In the genomic region with DNA sequence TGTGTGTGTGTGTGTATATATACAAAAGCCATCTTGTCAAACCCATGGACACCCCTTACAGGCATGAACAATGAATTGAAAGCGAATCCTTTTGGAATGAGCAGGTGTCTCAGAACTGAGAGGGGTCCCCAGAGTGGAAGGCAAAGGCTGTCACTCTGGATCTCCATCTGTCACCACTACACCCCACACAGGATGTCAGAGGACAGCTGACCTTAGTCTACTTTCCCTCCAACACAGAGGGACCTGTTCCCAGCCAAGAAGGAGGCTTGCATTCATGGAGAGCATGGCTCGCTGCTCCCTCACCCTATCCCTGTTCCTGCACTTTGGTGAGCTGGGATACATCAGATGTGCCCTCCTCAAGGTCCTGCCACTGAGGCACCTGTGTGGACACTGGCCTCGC, we compare ENCODE assay signal across 22 mouse cellular contexts. TPM values are rescaled to one million over a fixed set of nuclear protein-coding genes. Genes with fewer than 3 reads are reported as not detected.
DNase-seq lines count a peak whose midpoint lies in the region; ATAC-seq and TF ChIP-seq lines count a peak whose summit lies in the region.
"Had no signal": no experiment of that assay in that cellular context is flagged by ENCODE, and none has a peak within 500 bp of the region (broad histone marks: within the 10 kb centered on the region; RNA-seq: fewer than 3 reads in every experiment).

No protein-coding gene starts in this region.

- H3K36me3 ChIP-seq in forebrain, embryonic 10.5 days (replicated peaks) = no peaks in the 10 kb centered on the region
- no peaks in the 10 kb centered on the region for H3K36me3 ChIP-seq in forebrain, embryonic 14.5 days (ENCODE audit: control insufficient read depth, insufficient read depth, low read length)
- no peaks in the 10 kb centered on the region for H3K36me3 ChIP-seq in midbrain, embryonic 11.5 days (ENCODE audit: control insufficient read depth, insufficient read depth, low read length)
- 0 out of 2 replicates have a peak, but pooled peaks cover 7% of the 10 kb centered on the region for H3K36me3 ChIP-seq in midbrain, embryonic 13.5 days
- no peaks in the 10 kb centered on the region; the same call in 1 of the 2 replicates for H3K36me3 ChIP-seq in hindbrain, embryonic 14.5 days (replicated peaks; ENCODE audit: control insufficient read depth, insufficient read depth)
- no peaks in the 10 kb centered on the region for H3K36me3 ChIP-seq in intestine, embryonic 16.5 days (ENCODE audit: control insufficient read depth, insufficient read depth, low read length)
- H3K36me3 ChIP-seq in kidney, adult 2 months (ENCODE audit: control insufficient read depth, insufficient read depth, low read length) = no peaks in the 10 kb centered on the region
- H3K36me3 ChIP-seq: heart, embryonic 10.5 days; intestine, embryonic 15.5 days; limb, embryonic 15.5 days; stomach, embryonic 15.5 days had no signal

- no peak for TF ChIP-seq POLR2A in kidney, adult 2 months (IDR thresholded peaks at IDR 0.05; ENCODE audit: low read depth, low read length)

- H3K27me3 ChIP-seq in forebrain, embryonic 10.5 days (ENCODE audit: poor library complexity, severe bottlenecking) = no peaks in the 10 kb centered on the region
- no peaks in the 10 kb centered on the region for H3K27me3 ChIP-seq in forebrain, embryonic 14.5 days (replicated peaks; ENCODE audit: control insufficient read depth, insufficient read depth, low read length)
- H3K27me3 ChIP-seq in midbrain, embryonic 11.5 days (ENCODE audit: control insufficient read depth, insufficient read depth, low read length) = no peaks in the 10 kb centered on the region
- H3K27me3 ChIP-seq in midbrain, embryonic 13.5 days = no peaks in the 10 kb centered on the region
- H3K27me3 ChIP-seq in hindbrain, embryonic 14.5 days (ENCODE audit: control insufficient read depth, insufficient read depth, low read length) = no peaks in the 10 kb centered on the region
- H3K27me3 ChIP-seq in intestine, embryonic 16.5 days (replicated peaks; ENCODE audit: control insufficient read depth, insufficient read depth, low read length) = no peaks in the 10 kb centered on the region
- no peaks in the 10 kb centered on the region for H3K27me3 ChIP-seq in kidney, adult 2 months (replicated peaks; ENCODE audit: control insufficient read depth, insufficient read depth, low read length)
- H3K27me3 ChIP-seq: intestine, embryonic 15.5 days; limb, embryonic 15.5 days; neural tube, embryonic 12.5 days; stomach, embryonic 15.5 days had no signal

- H3K4me2 ChIP-seq in forebrain, embryonic 14.5 days (ENCODE audit: low read length) = no peak overlapping the region
- H3K4me2 ChIP-seq in midbrain, embryonic 11.5 days = no peak overlapping the region
- no peak overlapping the region for H3K4me2 ChIP-seq in midbrain, embryonic 13.5 days (replicated peaks)
- no peak overlapping the region for H3K4me2 ChIP-seq in hindbrain, embryonic 14.5 days (replicated peaks)
- no peak overlapping the region for H3K4me2 ChIP-seq in intestine, embryonic 16.5 days (ENCODE audit: low read depth, low read length)
- H3K4me2 ChIP-seq: intestine, embryonic 15.5 days; limb, embryonic 15.5 days; lung, embryonic 14.5 days; neural tube, embryonic 12.5 days; stomach, embryonic 15.5 days had no signal

- H3K4me1 ChIP-seq in forebrain, embryonic 10.5 days = peaks cover 34% of the 10 kb centered on the region
- H3K4me1 ChIP-seq in forebrain, embryonic 14.5 days (ENCODE audit: control insufficient read depth, insufficient read depth, low read length) = no peaks in the 10 kb centered on the region
- H3K4me1 ChIP-seq in midbrain, embryonic 11.5 days (ENCODE audit: control insufficient read depth, insufficient read depth, low read length) = peaks cover 10% of the 10 kb centered on the region
- H3K4me1 ChIP-seq in midbrain, embryonic 13.5 days (replicated peaks) = peaks cover 19% of the 10 kb centered on the region
- peaks cover 13% of the 10 kb centered on the region for H3K4me1 ChIP-seq in hindbrain, embryonic 14.5 days (replicated peaks; ENCODE audit: control insufficient read depth, insufficient read depth, low read length)
- no peaks in the 10 kb centered on the region for H3K4me1 ChIP-seq in intestine, embryonic 16.5 days (ENCODE audit: control insufficient read depth, insufficient read depth, low read length)
- H3K4me1 ChIP-seq in kidney, adult 2 months (ENCODE audit: control insufficient read depth, insufficient read depth, low read length) = no peaks in the 10 kb centered on the region
- H3K4me1 ChIP-seq: heart, embryonic 10.5 days; intestine, embryonic 15.5 days; limb, embryonic 15.5 days; stomach, embryonic 15.5 days had no signal

- 89% methylated on average over 3 of the region's 3 CpGs for WGBS in forebrain, embryonic 10.5 days
- WGBS in forebrain, embryonic 14.5 days = 83% methylated on average over 3 of the region's 3 CpGs
- 84% methylated on average over 3 of the region's 3 CpGs for WGBS in midbrain, embryonic 11.5 days
- WGBS in midbrain, embryonic 13.5 days = 83% methylated on average over 3 of the region's 3 CpGs
- 57% methylated on average over 3 of the region's 3 CpGs for WGBS in hindbrain, embryonic 14.5 days
- 91% methylated on average over 3 of the region's 3 CpGs for WGBS in intestine, embryonic 16.5 days
- 83% methylated on average over 3 of the region's 3 CpGs for WGBS in kidney, adult 2 months

- DNase-seq in forebrain, embryonic 10.5 days (ENCODE audit: extremely low spot score, low spot score) = no peak
- DNase-seq in forebrain, embryonic 14.5 days (ENCODE audit: low spot score) = no peak
- DNase-seq in midbrain, embryonic 11.5 days (ENCODE audit: low spot score, missing footprints) = peak; percentile 60
- DNase-seq in hindbrain, embryonic 14.5 days (ENCODE audit: low spot score) = no peak
- no peak for DNase-seq in kidney, adult 2 months
- DNase-seq: adrenal gland, postnatal 10 days; cerebellum, adult 18-20 months; kidney, postnatal 36 days; left cerebral cortex, postnatal 4 days; lung, embryonic 14.5 days; right cerebral cortex, adult 18-20 months; right cerebral cortex, postnatal 4 days; thymus, postnatal 36 days had no signal

- H3K27ac ChIP-seq in forebrain, embryonic 10.5 days = peak overlapping the region; percentile 51; the same call in 1 of the 2 replicates
- no peak overlapping the region for H3K27ac ChIP-seq in forebrain, embryonic 14.5 days (ENCODE audit: low read depth, low read length)
- H3K27ac ChIP-seq in midbrain, embryonic 11.5 days (ENCODE audit: low read depth, low read length) = no peak overlapping the region
- no peak overlapping the region for H3K27ac ChIP-seq in midbrain, embryonic 13.5 days
- H3K27ac ChIP-seq in hindbrain, embryonic 14.5 days = peak overlapping the region; percentile 38; the same call in 1 of the 2 replicates
- H3K27ac ChIP-seq in intestine, embryonic 16.5 days (ENCODE audit: low read length) = no peak overlapping the region
- H3K27ac ChIP-seq in kidney, adult 2 months (ENCODE audit: insufficient read depth, low read depth, low read length) = no peak overlapping the region
- H3K27ac ChIP-seq: gastrocnemius, adult 2 months; heart, embryonic 10.5 days; intestine, embryonic 15.5 days; limb, embryonic 15.5 days; liver, embryonic 14.5 days; neural tube, embryonic 12.5 days; stomach, embryonic 15.5 days had no signal

- H3K9ac ChIP-seq in forebrain, embryonic 14.5 days (ENCODE audit: low read length) = no peak overlapping the region
- H3K9ac ChIP-seq in midbrain, embryonic 11.5 days (ENCODE audit: low read length) = no peak overlapping the region
- no peak overlapping the region for H3K9ac ChIP-seq in midbrain, embryonic 13.5 days (replicated peaks)
- H3K9ac ChIP-seq in hindbrain, embryonic 14.5 days = no peak overlapping the region
- no peak overlapping the region for H3K9ac ChIP-seq in intestine, embryonic 16.5 days (ENCODE audit: low read depth, low read length)
- H3K9ac ChIP-seq: intestine, embryonic 15.5 days; limb, embryonic 15.5 days; liver, embryonic 14.5 days; lung, embryonic 14.5 days; neural tube, embryonic 12.5 days; stomach, embryonic 15.5 days had no signal

- TF ChIP-seq CTCF in kidney, adult 2 months (conservative IDR thresholded peaks at IDR 0.05; ENCODE audit: insufficient read depth, insufficient read length, low read depth, low read length) = no peak

- no peaks in the 10 kb centered on the region for H3K9me3 ChIP-seq in forebrain, embryonic 10.5 days
- no peaks in the 10 kb centered on the region for H3K9me3 ChIP-seq in forebrain, embryonic 14.5 days (replicated peaks; ENCODE audit: control insufficient read depth, low read length)
- H3K9me3 ChIP-seq in midbrain, embryonic 11.5 days (ENCODE audit: control insufficient read depth, low read length) = no peaks in the 10 kb centered on the region
- no peaks in the 10 kb centered on the region for H3K9me3 ChIP-seq in midbrain, embryonic 13.5 days
- no peaks in the 10 kb centered on the region for H3K9me3 ChIP-seq in hindbrain, embryonic 14.5 days (ENCODE audit: control insufficient read depth, low read length)
- H3K9me3 ChIP-seq in intestine, embryonic 16.5 days (ENCODE audit: control insufficient read depth, low read length) = no peaks in the 10 kb centered on the region
- H3K9me3 ChIP-seq: heart, embryonic 10.5 days; intestine, embryonic 15.5 days; limb, embryonic 15.5 days; neural tube, embryonic 12.5 days; stomach, embryonic 15.5 days had no signal

- no peak for ATAC-seq in forebrain, embryonic 14.5 days
- ATAC-seq in midbrain, embryonic 11.5 days (ENCODE audit: low FRiP score) = peak; percentile 11; the same call in 1 of the 2 replicates
- ATAC-seq in midbrain, embryonic 13.5 days = no peak
- ATAC-seq in hindbrain, embryonic 14.5 days (ENCODE audit: low FRiP score) = no peak
- ATAC-seq in intestine, embryonic 16.5 days = no peak
- ATAC-seq: intestine, embryonic 15.5 days had no signal

- no peak overlapping the region for H3K4me3 ChIP-seq in forebrain, embryonic 10.5 days
- no peak overlapping the region for H3K4me3 ChIP-seq in forebrain, embryonic 14.5 days (ENCODE audit: low read depth, low read length)
- H3K4me3 ChIP-seq in midbrain, embryonic 11.5 days (ENCODE audit: low read depth, low read length) = no peak overlapping the region
- H3K4me3 ChIP-seq in midbrain, embryonic 13.5 days (replicated peaks) = no peak overlapping the region
- no peak overlapping the region for H3K4me3 ChIP-seq in hindbrain, embryonic 14.5 days (replicated peaks; ENCODE audit: low read length)
- H3K4me3 ChIP-seq in intestine, embryonic 16.5 days (ENCODE audit: low read length) = no peak overlapping the region
- H3K4me3 ChIP-seq in kidney, adult 2 months (ENCODE audit: insufficient read depth, low read depth, low read length) = no peak overlapping the region
- H3K4me3 ChIP-seq: gastrocnemius, adult 2 months; heart, embryonic 10.5 days; intestine, embryonic 15.5 days; limb, embryonic 15.5 days; neural tube, embryonic 12.5 days; stomach, embryonic 15.5 days had no signal

RNA-seq across cellular contexts. Expression of a gene that starts 48.0 kb away (rescaled TPM):
- 2.0 and 2.6 TPM in 2 replicates for polyA plus RNA-seq in forebrain, embryonic 10.5 days (2016; fragmentation: Nextera tagmentation; extraction: Ambion mirVana)
- polyA plus RNA-seq in forebrain, embryonic 14.5 days (2014; fragmentation: Nextera tagmentation; extraction: Ambion mirVana) = 28.2 and 32.3 TPM in 2 replicates
- 7.1 and 8.2 TPM in 2 replicates for polyA plus RNA-seq in midbrain, embryonic 11.5 days (2014; fragmentation: Nextera tagmentation; extraction: Ambion mirVana)
- 28.2 and 29.9 TPM in 2 replicates for polyA plus RNA-seq in midbrain, embryonic 13.5 days (2015; fragmentation: Nextera tagmentation; extraction: Ambion mirVana)
- polyA plus RNA-seq in hindbrain, embryonic 14.5 days (2014; fragmentation: Nextera tagmentation; extraction: Ambion mirVana) = 64.7 and 69.3 TPM in 2 replicates
- 0.98 and 1.0 TPM in 2 replicates for polyA plus RNA-seq in intestine, embryonic 16.5 days (2015; fragmentation: Nextera tagmentation; extraction: Ambion mirVana)
- 0.27 TPM in 2 replicates for polyA plus RNA-seq in kidney, adult 2 months (2012; rRNA removed)

Comparison
In these comparisons a context has a peak if more than half of its experiments do, and no peak if none do; other contexts are left out.
1. H3K27ac ChIP-seq: peak in forebrain, embryonic 10.5 days (single experiment) and hindbrain, embryonic 14.5 days (single experiment); none in forebrain, embryonic 14.5 days (single experiment), midbrain, embryonic 11.5 days (single experiment), midbrain, embryonic 13.5 days (single experiment), intestine, embryonic 16.5 days (single experiment) and kidney, adult 2 months (single experiment).